Mouse (Mus musculus): ENCODE data around the gene Vps9d1.
"Not testable (repeated sequence)": the region's sequence is repeated elsewhere in the genome, so short reads cannot be mapped to it uniquely, and the experiment has no call there.

Vps9d1 gene

DNA sequence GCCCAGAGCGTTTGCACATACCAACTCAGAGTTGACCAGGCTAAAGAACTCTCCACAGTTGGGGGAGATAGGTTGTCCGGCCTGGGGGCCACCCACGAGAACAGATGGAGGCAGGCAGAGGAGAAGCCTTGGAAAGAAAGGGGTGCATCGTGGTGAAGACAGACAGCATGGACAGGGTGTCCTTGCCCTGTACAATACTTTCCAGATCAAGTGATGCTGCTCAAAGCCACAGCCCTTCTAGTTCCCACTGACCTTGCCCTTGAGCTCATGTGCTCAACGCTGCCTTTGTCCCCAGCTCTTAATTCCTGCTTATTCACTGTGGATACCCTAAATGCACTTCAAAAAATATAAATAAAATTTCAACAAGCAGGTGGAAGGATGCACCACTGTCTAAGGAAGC, 20.3 kb upstream of the Vps9d1 start:
- DNase-seq (ENCODE audit: low read depth, low spot score) = no peak
- Histone ChIP-seq H3K36me3 (ENCODE audit: control insufficient read depth, insufficient read depth, low read length, poor library complexity, severe bottlenecking) (peaks cover 1% of the 10 kb centered on the region; the same call in 1 of the 2 replicates), H3K27me3 (ENCODE audit: control insufficient read depth, insufficient read depth, low read length, poor library complexity, severe bottlenecking) (no peaks in the 10 kb centered on the region)

DNA sequence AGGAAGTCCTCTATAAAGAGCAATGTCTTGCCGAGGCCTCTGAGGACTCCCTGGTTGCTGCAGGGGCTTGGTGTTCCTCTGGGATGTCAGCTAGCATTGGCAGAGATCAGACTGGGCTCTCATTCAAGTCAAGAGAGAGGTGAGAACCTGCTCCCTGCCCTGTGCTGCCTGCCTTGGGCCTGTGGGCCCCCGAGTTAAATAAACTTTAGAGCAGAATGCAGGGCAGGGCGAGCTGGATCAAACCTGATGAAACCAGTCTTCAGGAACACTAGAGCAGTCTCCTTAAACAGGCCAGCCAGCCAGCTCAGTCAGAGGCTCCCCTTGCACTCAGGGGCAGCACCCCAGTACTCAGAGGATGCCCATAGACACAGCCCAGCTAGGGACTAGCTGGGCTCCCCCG, 17.8 kb upstream of the Vps9d1 start:
- DNase-seq (ENCODE audit: low read depth, low spot score) = no peak
- Histone ChIP-seq H3K36me3 (ENCODE audit: control insufficient read depth, insufficient read depth, low read length, poor library complexity, severe bottlenecking) (peaks cover 7% of the 10 kb centered on the region), H3K27me3 (ENCODE audit: control insufficient read depth, insufficient read depth, low read length, poor library complexity, severe bottlenecking) (no peaks in the 10 kb centered on the region)

DNA sequence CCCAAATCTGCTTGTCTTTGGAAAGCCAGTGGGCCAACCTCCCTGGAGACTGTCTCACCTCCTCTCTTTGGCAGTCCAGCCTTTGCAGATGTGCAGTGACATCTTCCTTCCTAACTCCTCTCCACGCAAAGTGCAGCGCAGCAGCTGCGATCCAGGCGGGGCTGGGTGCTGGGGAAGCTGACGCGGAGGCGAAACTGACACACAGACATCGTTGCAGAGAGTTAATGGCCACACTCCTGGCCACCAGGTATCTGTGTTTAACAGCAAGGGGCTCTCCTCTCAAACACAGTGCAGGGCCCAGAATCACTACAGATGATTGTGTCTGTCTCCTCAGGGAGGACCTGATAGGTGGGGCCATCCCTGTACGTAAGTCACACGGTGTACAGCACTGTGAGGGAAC, 17.0 kb upstream of the Vps9d1 start:
- DNase-seq (ENCODE audit: low read depth, low spot score) = no peak
- peaks cover 9% of the 10 kb centered on the region for H3K36me3 ChIP-seq (ENCODE audit: control insufficient read depth, insufficient read depth, low read length, poor library complexity, severe bottlenecking)
- no peaks in the 10 kb centered on the region for H3K27me3 ChIP-seq (ENCODE audit: control insufficient read depth, insufficient read depth, low read length, poor library complexity, severe bottlenecking)

DNA sequence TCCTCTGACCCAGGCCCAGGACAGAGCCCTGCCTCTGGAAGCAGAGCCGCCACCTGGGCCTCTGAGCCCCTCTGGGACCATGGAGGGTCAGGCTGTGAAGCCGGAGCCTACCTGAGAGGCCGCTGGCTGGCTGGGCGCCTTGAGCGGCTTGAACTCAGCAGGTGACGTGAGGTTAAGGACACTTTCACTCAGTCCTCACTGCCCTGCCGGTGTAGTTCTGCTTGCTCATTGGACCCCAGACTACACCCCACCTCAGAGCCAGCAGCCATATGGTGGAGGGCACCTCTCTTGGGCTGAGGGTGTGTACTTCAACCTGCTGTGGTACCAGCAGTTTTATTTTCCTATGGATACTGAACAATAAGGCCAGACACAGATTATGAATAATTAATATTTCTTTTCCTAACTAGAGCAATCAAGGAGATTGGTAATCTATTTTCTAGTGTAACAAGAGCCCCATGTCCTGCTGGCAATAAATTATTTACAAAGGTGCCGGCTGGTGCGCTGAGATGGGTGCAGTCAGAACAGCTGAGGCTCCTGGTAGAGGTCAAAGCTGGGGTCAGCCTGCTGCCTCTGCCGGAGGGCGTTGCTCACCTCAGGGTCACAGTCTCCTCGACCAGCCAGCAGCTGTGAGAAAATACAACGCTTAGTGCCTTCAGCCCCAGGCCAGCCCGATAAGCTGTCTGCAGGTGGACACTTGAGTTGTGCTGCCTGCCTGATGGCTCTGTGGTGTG, 13.9 kb upstream of the Vps9d1 start:
- no peak for DNase-seq (ENCODE audit: low read depth, low spot score)
- H3K27me3 ChIP-seq (ENCODE audit: control insufficient read depth, insufficient read depth, low read length, poor library complexity, severe bottlenecking) = no peaks in the 10 kb centered on the region
- H3K36me3 ChIP-seq (ENCODE audit: control insufficient read depth, insufficient read depth, low read length, poor library complexity, severe bottlenecking) = peaks cover 11% of the 10 kb centered on the region

DNA sequence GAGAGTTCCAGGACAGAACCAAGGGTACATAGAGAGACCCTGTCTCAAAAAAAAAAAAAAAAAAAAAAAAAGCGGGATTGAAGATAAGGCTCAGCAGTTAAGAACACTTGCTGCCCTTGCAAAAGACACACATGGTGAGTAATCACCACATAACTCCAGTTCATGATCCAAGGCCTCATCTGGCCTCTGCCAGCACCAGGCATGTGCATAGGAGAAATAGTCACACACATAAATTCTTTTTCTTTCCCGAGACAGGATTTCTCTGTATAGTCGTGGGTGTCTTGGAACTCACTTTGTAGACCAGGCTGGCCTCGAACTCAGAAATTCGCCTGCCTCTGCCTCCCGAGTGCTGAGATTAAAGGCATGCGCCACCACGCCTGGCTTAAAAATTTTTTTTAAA, 3.4 kb upstream of the Vps9d1 start:
- H3K27me3 ChIP-seq (ENCODE audit: control insufficient read depth, insufficient read depth, low read length, poor library complexity, severe bottlenecking); H3K36me3 ChIP-seq (ENCODE audit: control insufficient read depth, insufficient read depth, low read length, poor library complexity, severe bottlenecking); DNase-seq (ENCODE audit: low read depth, low spot score): not testable (repeated sequence)

DNA sequence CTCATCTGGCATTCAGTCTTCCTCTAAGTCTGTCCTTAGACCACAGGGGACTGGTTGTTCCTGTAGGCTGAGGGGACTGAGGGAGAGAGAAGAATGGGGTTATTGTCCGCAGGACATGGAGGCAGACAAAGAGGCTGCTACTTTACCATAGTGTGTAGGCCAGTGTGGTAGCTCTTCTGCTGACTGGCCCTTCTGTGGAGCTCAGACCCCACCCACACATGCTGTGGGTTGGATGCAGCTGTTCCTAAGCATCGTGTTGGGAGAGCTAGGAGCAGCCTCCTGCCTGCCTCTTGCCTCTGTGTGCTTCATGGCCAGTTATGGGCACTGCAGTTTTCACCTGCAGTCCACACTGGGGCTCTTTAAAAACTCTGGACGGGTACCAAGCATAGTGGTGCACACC, 3.0 kb upstream of the Vps9d1 start:
- Histone ChIP-seq H3K27me3 (ENCODE audit: control insufficient read depth, insufficient read depth, low read length, poor library complexity, severe bottlenecking) (no peaks in the 10 kb centered on the region), H3K36me3 (ENCODE audit: control insufficient read depth, insufficient read depth, low read length, poor library complexity, severe bottlenecking) (peaks cover 3% of the 10 kb centered on the region; the same call in 1 of the 2 replicates)
- DNase-seq (ENCODE audit: low read depth, low spot score) = no peak

DNA sequence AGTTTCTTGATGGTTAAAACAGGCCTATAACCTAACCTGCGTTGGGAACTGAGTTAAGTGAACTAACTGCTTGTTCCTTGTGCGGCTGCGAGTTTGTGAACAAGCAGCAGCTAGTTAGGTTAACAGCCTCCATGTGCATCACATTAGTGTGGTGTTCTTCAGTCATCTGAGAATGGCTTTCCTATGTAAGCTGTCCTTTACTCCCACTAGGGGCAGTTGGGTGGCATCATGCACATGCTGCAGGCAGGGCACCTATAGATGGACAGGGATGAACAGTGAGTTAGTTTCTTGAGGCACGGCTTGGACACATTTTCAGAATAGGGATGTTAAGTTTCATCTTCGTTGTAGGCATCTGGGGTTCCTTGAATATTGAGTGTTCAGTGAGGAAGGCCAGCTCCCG, 1.0 kb upstream of the Vps9d1 start:
- no peaks in the 10 kb centered on the region for H3K27me3 ChIP-seq (ENCODE audit: control insufficient read depth, insufficient read depth, low read length, poor library complexity, severe bottlenecking)
- DNase-seq (ENCODE audit: low read depth, low spot score) = peak; percentile 27
- H3K36me3 ChIP-seq (ENCODE audit: control insufficient read depth, insufficient read depth, low read length, poor library complexity, severe bottlenecking) = peaks cover 3% of the 10 kb centered on the region; the same call in 1 of the 2 replicates

DNA sequence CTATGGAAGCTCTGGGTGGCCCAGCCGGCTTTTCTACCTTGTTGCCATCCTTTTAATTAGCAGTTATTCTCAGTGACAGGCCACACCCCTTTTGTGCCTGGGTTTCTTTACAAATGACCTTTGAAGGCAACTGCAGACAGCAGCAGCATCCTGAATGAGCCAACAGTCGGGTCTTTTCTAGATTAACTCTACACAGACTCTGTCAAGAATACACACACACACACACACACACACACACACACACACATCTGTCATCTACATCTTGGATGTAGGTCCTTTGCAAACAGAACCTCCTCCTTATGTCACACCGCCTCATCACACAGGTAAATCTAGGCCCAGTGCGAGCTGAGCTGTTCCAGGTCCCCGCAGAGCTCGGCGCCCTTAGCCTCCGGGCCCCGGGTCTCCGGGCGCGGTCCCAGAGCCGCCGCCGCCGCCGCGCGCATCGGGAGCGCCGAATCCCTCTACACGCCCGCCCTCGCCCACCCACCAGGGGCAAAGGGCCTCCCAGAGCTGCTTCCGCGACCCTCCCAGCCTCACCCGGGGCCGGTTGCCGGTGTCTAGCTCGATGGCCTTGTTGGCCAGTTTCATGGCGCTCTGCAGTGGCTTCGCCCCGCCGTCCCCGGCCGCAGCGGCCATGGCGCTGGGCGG, 573 bp downstream of the Vps9d1 start:
- no peak for DNase-seq (ENCODE audit: low read depth, low spot score)

DNA sequence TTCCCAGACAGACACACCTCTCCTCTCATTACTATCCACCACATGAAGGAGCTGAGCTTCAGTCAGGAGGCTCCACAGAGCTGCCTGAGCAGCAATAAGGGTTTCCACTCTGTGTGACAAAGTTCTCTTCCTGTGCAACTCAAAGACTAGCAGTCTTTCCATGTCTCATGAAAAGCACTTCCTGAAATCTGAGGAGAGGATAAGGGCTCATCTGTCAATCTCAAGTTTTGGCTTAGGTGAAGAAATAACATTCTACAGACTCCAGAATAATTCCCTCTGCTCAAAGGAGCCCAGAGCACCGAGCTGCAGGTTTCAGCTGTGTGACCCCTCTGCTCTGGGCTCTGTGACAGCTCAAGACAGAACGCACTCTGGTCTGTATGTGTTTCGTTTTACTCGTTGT, 1.2 kb downstream of the Vps9d1 start:
- peaks cover 8% of the 10 kb centered on the region for H3K36me3 ChIP-seq (ENCODE audit: control insufficient read depth, insufficient read depth, low read length, poor library complexity, severe bottlenecking)
- DNase-seq (ENCODE audit: low read depth, low spot score) = no peak
- no peaks in the 10 kb centered on the region for H3K27me3 ChIP-seq (ENCODE audit: control insufficient read depth, insufficient read depth, low read length, poor library complexity, severe bottlenecking)

More for the DNA sequence above, 573 bp downstream of the Vps9d1 start:
- Histone ChIP-seq H3K36me3 (ENCODE audit: control insufficient read depth, insufficient read depth, low read length, poor library complexity, severe bottlenecking) (peaks cover 9% of the 10 kb centered on the region), H3K27me3 (ENCODE audit: control insufficient read depth, insufficient read depth, low read length, poor library complexity, severe bottlenecking) (no peaks in the 10 kb centered on the region)

DNA sequence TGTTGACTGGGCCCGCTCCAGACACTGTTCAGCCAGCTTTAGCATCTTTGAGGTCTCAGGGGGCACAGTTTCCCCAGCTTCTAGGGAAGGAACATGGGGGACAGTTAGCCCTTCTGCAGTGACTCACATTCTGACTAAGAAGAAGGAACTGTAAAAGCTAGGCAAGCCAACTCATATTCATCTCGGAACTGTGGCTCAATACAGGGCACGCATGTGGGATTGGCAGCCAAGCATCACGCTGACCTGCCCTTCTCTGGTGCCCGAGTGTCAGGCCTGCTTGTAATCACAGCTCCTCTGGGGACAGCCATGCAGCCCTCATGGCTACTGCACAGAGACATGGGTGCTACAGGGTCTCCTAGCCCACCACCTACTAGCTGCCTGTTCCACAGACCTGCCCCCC, 3.2 kb downstream of the Vps9d1 start:
- no peak for DNase-seq (ENCODE audit: low read depth, low spot score)
- H3K27me3 ChIP-seq (ENCODE audit: control insufficient read depth, insufficient read depth, low read length, poor library complexity, severe bottlenecking) = no peaks in the 10 kb centered on the region
- H3K36me3 ChIP-seq (ENCODE audit: control insufficient read depth, insufficient read depth, low read length, poor library complexity, severe bottlenecking) = peaks cover 14% of the 10 kb centered on the region

DNA sequence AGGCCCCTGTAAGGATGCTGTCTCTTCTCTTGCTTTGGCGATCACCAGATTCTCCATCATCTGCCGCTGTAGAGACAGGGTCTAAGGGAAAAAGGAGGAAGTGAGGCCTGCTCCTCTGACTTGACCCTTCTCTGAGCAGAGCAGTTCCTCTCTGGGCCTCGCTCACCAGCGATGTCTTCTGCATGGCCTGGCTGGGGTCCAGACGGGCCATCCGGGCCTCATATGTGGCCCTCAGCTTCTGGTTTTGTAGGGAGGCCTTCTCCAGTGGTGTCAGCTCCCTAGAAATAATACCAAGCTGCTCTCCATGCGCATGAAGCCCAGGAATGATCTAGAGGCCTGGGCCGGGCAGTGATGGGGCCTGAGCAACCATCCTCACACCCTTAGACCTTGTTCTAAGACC, 5.6 kb downstream of the Vps9d1 start:
- no peak for DNase-seq (ENCODE audit: low read depth, low spot score)
- Histone ChIP-seq H3K27me3 (ENCODE audit: control insufficient read depth, insufficient read depth, low read length, poor library complexity, severe bottlenecking) (no peaks in the 10 kb centered on the region), H3K36me3 (ENCODE audit: control insufficient read depth, insufficient read depth, low read length, poor library complexity, severe bottlenecking) (peaks cover 17% of the 10 kb centered on the region)

DNA sequence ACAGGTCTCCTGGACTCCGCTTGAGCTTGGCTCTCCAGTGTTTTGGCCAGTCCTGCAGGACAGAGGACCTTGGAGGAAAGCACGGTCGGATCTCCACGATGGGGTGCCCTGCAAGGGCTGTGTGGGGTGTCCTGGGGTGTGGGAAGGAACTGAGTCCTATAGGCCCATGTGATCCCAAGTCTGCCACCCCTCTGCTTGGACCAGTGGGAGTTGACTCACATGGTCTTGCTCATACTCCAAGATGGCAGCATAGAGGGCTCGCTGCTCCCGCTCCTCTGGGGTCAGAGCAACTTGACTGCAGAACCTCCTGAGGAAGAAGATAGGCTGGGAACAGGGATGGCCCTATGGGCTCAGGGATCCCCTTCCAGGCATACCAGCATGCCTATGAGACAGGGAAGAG, 6.4 kb downstream of the Vps9d1 start:
- no peak for DNase-seq (ENCODE audit: low read depth, low spot score)
- Histone ChIP-seq H3K27me3 (ENCODE audit: control insufficient read depth, insufficient read depth, low read length, poor library complexity, severe bottlenecking) (no peaks in the 10 kb centered on the region), H3K36me3 (ENCODE audit: control insufficient read depth, insufficient read depth, low read length, poor library complexity, severe bottlenecking) (peaks cover 17% of the 10 kb centered on the region)

DNA sequence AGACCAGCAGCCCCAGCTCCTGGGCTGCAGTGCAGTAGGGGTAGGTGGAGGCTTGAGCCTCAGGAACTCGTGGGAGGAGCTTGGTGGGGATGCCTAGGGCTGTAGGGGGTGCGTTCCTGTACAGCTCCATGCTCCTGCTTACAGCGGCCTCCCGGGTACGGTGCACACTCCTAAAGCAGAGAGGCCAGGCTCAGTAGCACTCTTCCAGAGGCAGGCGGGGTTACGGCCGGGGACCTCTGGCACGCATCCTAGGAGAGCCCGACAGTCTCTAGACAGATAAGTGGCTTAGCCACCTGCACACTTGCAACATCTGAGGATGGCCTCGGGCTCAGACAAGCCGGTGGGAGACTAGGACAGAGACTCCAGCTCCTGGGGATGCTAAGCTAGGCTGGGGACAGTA, 8.6 kb downstream of the Vps9d1 start:
- Histone ChIP-seq H3K36me3 (ENCODE audit: control insufficient read depth, insufficient read depth, low read length, poor library complexity, severe bottlenecking) (peaks cover 17% of the 10 kb centered on the region), H3K27me3 (ENCODE audit: control insufficient read depth, insufficient read depth, low read length, poor library complexity, severe bottlenecking) (no peaks in the 10 kb centered on the region)
- DNase-seq (ENCODE audit: low read depth, low spot score) = no peak

DNA sequence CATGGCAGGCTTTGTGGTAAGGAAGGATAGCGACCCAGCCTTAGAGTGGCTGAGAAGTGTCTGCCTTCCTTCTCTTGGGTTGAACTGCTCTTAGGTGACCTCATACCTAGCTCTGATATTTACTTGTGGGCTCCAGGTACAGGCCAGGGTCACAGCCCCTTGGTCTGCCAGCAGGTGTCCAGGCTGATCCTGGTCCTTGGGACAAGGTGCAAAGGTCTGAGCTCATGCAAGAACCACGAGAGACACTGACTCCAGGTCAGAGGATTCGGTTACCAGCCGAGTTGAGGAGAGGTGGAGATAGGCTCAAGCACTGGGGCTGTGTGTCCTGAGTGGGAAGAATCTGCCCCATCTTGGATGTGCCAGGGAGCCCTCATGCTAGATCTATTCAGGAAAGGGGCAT, 9.8 kb downstream of the Vps9d1 start:
- Histone ChIP-seq H3K27me3 (ENCODE audit: control insufficient read depth, insufficient read depth, low read length, poor library complexity, severe bottlenecking) (no peaks in the 10 kb centered on the region), H3K36me3 (ENCODE audit: control insufficient read depth, insufficient read depth, low read length, poor library complexity, severe bottlenecking) (peaks cover 13% of the 10 kb centered on the region)
- DNase-seq (ENCODE audit: low read depth, low spot score) = no peak

DNA sequence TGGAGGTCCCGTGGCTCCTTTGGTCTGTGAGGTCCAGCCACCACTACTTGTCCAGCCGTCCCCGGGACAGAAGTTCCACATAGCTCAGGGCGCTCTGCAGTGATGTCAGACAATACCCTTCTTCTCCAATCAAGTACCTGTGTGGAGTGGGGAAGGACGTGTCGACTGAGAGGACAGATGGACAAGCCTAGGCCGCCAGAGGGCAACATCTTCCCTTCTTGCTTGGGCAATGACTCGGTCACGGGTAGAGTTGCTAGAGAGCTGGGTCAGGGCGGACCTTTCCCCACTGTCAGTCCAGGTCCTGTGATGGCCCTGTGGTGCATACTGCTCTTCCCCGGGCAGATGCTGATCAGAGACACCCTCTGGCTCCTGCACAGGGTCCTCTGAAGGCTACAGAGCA, 11.1 kb downstream of the Vps9d1 start:
- no peaks in the 10 kb centered on the region for H3K27me3 ChIP-seq (ENCODE audit: control insufficient read depth, insufficient read depth, low read length, poor library complexity, severe bottlenecking)
- peaks cover 9% of the 10 kb centered on the region for H3K36me3 ChIP-seq (ENCODE audit: control insufficient read depth, insufficient read depth, low read length, poor library complexity, severe bottlenecking)
- DNase-seq (ENCODE audit: low read depth, low spot score) = no peak
